23 mouse cellular contexts compared by ENCODE assay signal in genomic region chr17:25765886-25766285, GRCm38 (mm10). TPM values are rescaled to one million over a fixed set of nuclear protein-coding genes. Genes with fewer than 3 reads are reported as not detected.
DNase-seq lines count a peak whose midpoint lies in the region; ATAC-seq lines count a peak whose summit lies in the region.
"Had no signal": no experiment of that assay in that cellular context is flagged by ENCODE, and none has a peak within 500 bp of the region (broad histone marks: within the 10 kb centered on the region; RNA-seq: fewer than 3 reads in every experiment).

No protein-coding gene starts in this region.

- H3K36me3 ChIP-seq in forebrain, embryonic 11.5 days (ENCODE audit: control insufficient read depth, insufficient read depth, low read length), result no peaks in the 10 kb centered on the region
- no peaks in the 10 kb centered on the region for H3K36me3 ChIP-seq in forebrain, embryonic 15.5 days
- H3K36me3 ChIP-seq in neural tube, embryonic 12.5 days, result no peaks in the 10 kb centered on the region
- H3K36me3 ChIP-seq: embryonic facial prominence, embryonic 12.5 days; intestine, embryonic 15.5 days; kidney, embryonic 15.5 days; limb, embryonic 12.5 days had no signal

- DNase-seq in forebrain, embryonic 11.5 days (ENCODE audit: low spot score), result peak; percentile 85
- DNase-seq in neural tube, embryonic 10.5 days (ENCODE audit: extremely low spot score, low spot score), result no peak
- DNase-seq in forelimb bud, embryonic 11.5 days (ENCODE audit: low read depth, low spot score), result peak; percentile 62
- DNase-seq in left cerebral cortex, postnatal 36 days (ENCODE audit: low spot score in 2 of 2), result no peak
- DNase-seq in cerebellum, postnatal 14 days, result no peak
- DNase-seq: cerebellum, adult 18-20 months; gastrocnemius, postnatal 14 days; heart, postnatal 36 days; right cerebral cortex, adult 18-20 months; spleen, adult 18-20 months; thymus, postnatal 14 days had no signal

- H3K27me3 ChIP-seq in forebrain, embryonic 11.5 days (ENCODE audit: control insufficient read depth, insufficient read depth, low read length), result peaks cover 4% of the 10 kb centered on the region; the same call in 1 of the 2 replicates
- H3K27me3 ChIP-seq in forebrain, embryonic 15.5 days, result no peaks in the 10 kb centered on the region
- H3K27me3 ChIP-seq in neural tube, embryonic 12.5 days (replicated peaks), result no peaks in the 10 kb centered on the region; the same call in 1 of the 2 replicates
- H3K27me3 ChIP-seq: intestine, embryonic 15.5 days had no signal

- WGBS in forebrain, embryonic 11.5 days, result 22% methylated on average over 5 of the region's 5 CpGs
- 10% methylated on average over 5 of the region's 5 CpGs for WGBS in forebrain, embryonic 15.5 days
- WGBS in neural tube, embryonic 12.5 days, result 37% methylated on average over 5 of the region's 5 CpGs

- H3K9ac ChIP-seq in forebrain, embryonic 11.5 days (ENCODE audit: low read length), result no peak overlapping the region
- H3K9ac ChIP-seq in forebrain, embryonic 15.5 days (replicated peaks), result no peak overlapping the region
- no peak overlapping the region for H3K9ac ChIP-seq in neural tube, embryonic 12.5 days
- H3K9ac ChIP-seq: embryonic facial prominence, embryonic 12.5 days; intestine, embryonic 15.5 days; kidney, embryonic 15.5 days; limb, embryonic 12.5 days; liver, embryonic 14.5 days had no signal

- ATAC-seq in forebrain, embryonic 11.5 days (replicated peaks; ENCODE audit: low FRiP score), result peak; percentile 83
- ATAC-seq in forebrain, embryonic 15.5 days (replicated peaks), result no peak
- peak; percentile 48; the same call in 1 of the 2 replicates for ATAC-seq in neural tube, embryonic 12.5 days (ENCODE audit: low FRiP score, low read depth)
- no peak for ATAC-seq in erythroblast, adult 5-6 weeks (replicated peaks; ENCODE audit: low FRiP score, poor library complexity, severe bottlenecking)
- ATAC-seq: intestine, embryonic 15.5 days; lung, postnatal 0 days had no signal

- H3K4me2 ChIP-seq in forebrain, embryonic 11.5 days (ENCODE audit: low read depth, low read length, severe bottlenecking), result no peak overlapping the region
- H3K4me2 ChIP-seq in forebrain, embryonic 15.5 days (replicated peaks), result no peak overlapping the region
- H3K4me2 ChIP-seq in neural tube, embryonic 12.5 days (replicated peaks), result no peak overlapping the region
- H3K4me2 ChIP-seq: embryonic facial prominence, embryonic 12.5 days; heart, embryonic 11.5 days; intestine, embryonic 15.5 days; kidney, embryonic 15.5 days; limb, embryonic 12.5 days had no signal

- no peaks in the 10 kb centered on the region for H3K9me3 ChIP-seq in forebrain, embryonic 11.5 days (ENCODE audit: control insufficient read depth, low read length)
- H3K9me3 ChIP-seq in forebrain, embryonic 15.5 days, result no peaks in the 10 kb centered on the region
- H3K9me3 ChIP-seq in neural tube, embryonic 12.5 days, result no peaks in the 10 kb centered on the region
- H3K9me3 ChIP-seq: embryonic facial prominence, embryonic 12.5 days; intestine, embryonic 15.5 days; kidney, embryonic 15.5 days; limb, embryonic 12.5 days; megakaryocyte, embryonic 14.5 days had no signal

- no peak overlapping the region for H3K27ac ChIP-seq in forebrain, embryonic 11.5 days (ENCODE audit: low read depth, low read length)
- no peak overlapping the region for H3K27ac ChIP-seq in forebrain, embryonic 15.5 days (replicated peaks)
- no peak overlapping the region for H3K27ac ChIP-seq in neural tube, embryonic 12.5 days
- H3K27ac ChIP-seq: embryonic facial prominence, embryonic 12.5 days; intestine, embryonic 15.5 days; kidney, embryonic 15.5 days; limb, embryonic 12.5 days; liver, embryonic 14.5 days had no signal

- intact Hi-C loops in left cerebral cortex, postnatal 36 days (cut with DNase I), result no loop called here

- H3K4me1 ChIP-seq in forebrain, embryonic 11.5 days (replicated peaks; ENCODE audit: control insufficient read depth, insufficient read depth, low read length), result 0 out of 2 replicates have a peak, but pooled peaks cover 2% of the 10 kb centered on the region
- H3K4me1 ChIP-seq in forebrain, embryonic 15.5 days, result peaks cover 5% of the 10 kb centered on the region; the same call in 1 of the 2 replicates
- H3K4me1 ChIP-seq in neural tube, embryonic 12.5 days, result no peaks in the 10 kb centered on the region
- H3K4me1 ChIP-seq: embryonic facial prominence, embryonic 12.5 days; intestine, embryonic 15.5 days; kidney, embryonic 15.5 days; megakaryocyte, embryonic 14.5 days had no signal

- H3K4me3 ChIP-seq in forebrain, embryonic 11.5 days (ENCODE audit: low read depth, low read length), result no peak overlapping the region
- no peak overlapping the region for H3K4me3 ChIP-seq in forebrain, embryonic 15.5 days
- H3K4me3 ChIP-seq in neural tube, embryonic 12.5 days, result no peak overlapping the region
- H3K4me3 ChIP-seq: embryonic facial prominence, embryonic 12.5 days; intestine, embryonic 15.5 days; kidney, embryonic 15.5 days; limb, embryonic 12.5 days; megakaryocyte, embryonic 14.5 days had no signal

RNA-seq across cellular contexts. Expression of gene Narfl, which starts 7.7 kb away (rescaled TPM):
- polyA plus RNA-seq in forebrain, embryonic 11.5 days (2014; fragmentation: Nextera tagmentation; extraction: Ambion mirVana), result 24.0 and 24.5 TPM in 2 replicates
- 30.9 and 31.2 TPM in 2 replicates for polyA plus RNA-seq in forebrain, embryonic 15.5 days (2015; fragmentation: Nextera tagmentation; extraction: Ambion mirVana)
- 25.5 and 29.2 TPM in 2 replicates for polyA plus RNA-seq in neural tube, embryonic 12.5 days (2016; fragmentation: Nextera tagmentation; extraction: Ambion mirVana)
- 3.5 and 5.9 TPM in 2 replicates for total RNA-seq in erythroblast, adult 5-6 weeks (2015; ENCODE audit: low replicate concordance)
- 6.2 and 7.8 TPM in 2 replicates for total RNA-seq in erythroblast, adult 5-6 weeks (2017; ENCODE audit: low replicate concordance)
- 10 to 100 TPM; 29.5 to 42.9 TPM for total RNA-seq in left cerebral cortex, postnatal 36 days (2021)

RNA-seq across cellular contexts. Expression of gene Msln, which starts 11.7 kb away (rescaled TPM):
- polyA plus RNA-seq in forebrain, embryonic 11.5 days (2014; fragmentation: Nextera tagmentation; extraction: Ambion mirVana), result not detected in 2 replicates
- polyA plus RNA-seq in forebrain, embryonic 15.5 days (2015; fragmentation: Nextera tagmentation; extraction: Ambion mirVana), result 0.31 and 0.72 TPM in 2 replicates
- 0.27 and 0.38 TPM in 2 replicates for polyA plus RNA-seq in neural tube, embryonic 12.5 days (2016; fragmentation: Nextera tagmentation; extraction: Ambion mirVana)
- total RNA-seq in erythroblast, adult 5-6 weeks (2015; ENCODE audit: low replicate concordance), result not detected in 2 replicates
- total RNA-seq in erythroblast, adult 5-6 weeks (2017; ENCODE audit: low replicate concordance), result not detected in 2 replicates
- total RNA-seq in left cerebral cortex, postnatal 36 days (2021), result 1 to 10 TPM; 1.5 to 4.7 TPM
- polyA plus RNA-seq: limb, embryonic 12.5 days; neural tube, embryonic 14.5 days had no signal

RNA-seq across cellular contexts. Expression of gene Haghl, which starts 19.6 kb away (rescaled TPM):
- polyA plus RNA-seq in forebrain, embryonic 11.5 days (2014; fragmentation: Nextera tagmentation; extraction: Ambion mirVana), result 75.0 and 76.1 TPM in 2 replicates
- polyA plus RNA-seq in forebrain, embryonic 15.5 days (2015; fragmentation: Nextera tagmentation; extraction: Ambion mirVana), result 115 and 121 TPM in 2 replicates
- 102 and 103 TPM in 2 replicates for polyA plus RNA-seq in neural tube, embryonic 12.5 days (2016; fragmentation: Nextera tagmentation; extraction: Ambion mirVana)
- 2.9 TPM in 1 of 2 replicates, not detected in the other for total RNA-seq in erythroblast, adult 5-6 weeks (2015; ENCODE audit: low replicate concordance)
- 1.9 and 3.1 TPM in 2 replicates for total RNA-seq in erythroblast, adult 5-6 weeks (2017; ENCODE audit: low replicate concordance)
- 100 to 1,000 TPM; 114 to 117 TPM for total RNA-seq in left cerebral cortex, postnatal 36 days (2021)

RNA-seq across cellular contexts. Expression of gene Ccdc78, which starts 20.5 kb away (rescaled TPM):
- 0.25 and 0.47 TPM in 2 replicates for polyA plus RNA-seq in forebrain, embryonic 11.5 days (2014; fragmentation: Nextera tagmentation; extraction: Ambion mirVana)
- polyA plus RNA-seq in forebrain, embryonic 15.5 days (2015; fragmentation: Nextera tagmentation; extraction: Ambion mirVana), result 0.17 and 0.26 TPM in 2 replicates
- 0.33 and 0.57 TPM in 2 replicates for polyA plus RNA-seq in neural tube, embryonic 12.5 days (2016; fragmentation: Nextera tagmentation; extraction: Ambion mirVana)
- not detected in 2 replicates for total RNA-seq in erythroblast, adult 5-6 weeks (2015; ENCODE audit: low replicate concordance)
- total RNA-seq in erythroblast, adult 5-6 weeks (2017; ENCODE audit: low replicate concordance), result not detected in 2 replicates
- not detected for total RNA-seq in left cerebral cortex, postnatal 36 days (2021)
- total RNA-seq: gastrocnemius, postnatal 14 days; heart, postnatal 36 days had no signal

RNA-seq across cellular contexts. Expression of gene Fam173a, which starts 26.8 kb away (rescaled TPM):
- polyA plus RNA-seq in forebrain, embryonic 11.5 days (2014; fragmentation: Nextera tagmentation; extraction: Ambion mirVana), result 69.0 and 71.0 TPM in 2 replicates
- 71.4 and 84.2 TPM in 2 replicates for polyA plus RNA-seq in forebrain, embryonic 15.5 days (2015; fragmentation: Nextera tagmentation; extraction: Ambion mirVana)
- polyA plus RNA-seq in neural tube, embryonic 12.5 days (2016; fragmentation: Nextera tagmentation; extraction: Ambion mirVana), result 75.3 and 84.6 TPM in 2 replicates
- 14.8 and 24.9 TPM in 2 replicates for total RNA-seq in erythroblast, adult 5-6 weeks (2015; ENCODE audit: low replicate concordance)
- total RNA-seq in erythroblast, adult 5-6 weeks (2017; ENCODE audit: low replicate concordance), result 7.7 and 9.6 TPM in 2 replicates
- 10 to 100 TPM; 81.2 to 81.7 TPM for total RNA-seq in left cerebral cortex, postnatal 36 days (2021)

Comparison
In these comparisons a context has a peak if more than half of its experiments do, and no peak if none do; other contexts are left out.
1. ATAC-seq: peak in forebrain, embryonic 11.5 days (single experiment) and neural tube, embryonic 12.5 days (single experiment); none in forebrain, embryonic 15.5 days (single experiment) and erythroblast, adult 5-6 weeks (single experiment).
2. DNase-seq: peak in forebrain, embryonic 11.5 days (single experiment) and forelimb bud, embryonic 11.5 days (single experiment); none in neural tube, embryonic 10.5 days (single experiment), left cerebral cortex, postnatal 36 days (0 of 2) and cerebellum, postnatal 14 days (0 of 2).